Comparison of ENCODE assay signal across 8 mouse cellular contexts in the genomic region with DNA sequence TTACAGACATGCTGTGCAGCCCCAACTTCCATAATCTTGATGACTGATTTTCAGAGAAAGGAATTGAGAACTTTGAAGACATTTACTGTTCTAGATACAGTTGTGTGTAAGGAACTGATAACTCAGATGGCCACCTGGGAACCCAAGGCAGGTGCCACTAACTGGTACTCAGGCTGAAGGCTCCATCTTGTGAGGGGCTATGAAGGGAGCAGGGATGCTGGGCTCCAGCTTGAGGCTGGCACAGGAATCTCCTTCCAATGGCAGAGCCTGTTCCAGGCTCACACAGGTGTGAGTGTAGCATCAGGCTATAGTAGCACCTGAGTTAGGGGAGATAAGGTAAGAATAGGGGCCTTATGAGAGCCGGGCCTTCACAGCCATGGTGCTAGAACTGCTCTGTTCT. TPM values are rescaled to one million over a fixed set of nuclear protein-coding genes. Genes with fewer than 3 reads are reported as not detected.
DNase-seq lines count a peak whose midpoint lies in the region; ATAC-seq lines count a peak whose summit lies in the region.

No protein-coding gene starts in this region.

- no peak for ATAC-seq in heart, embryonic 14.5 days (ENCODE audit: insufficient number of reproducible peaks, insufficient read depth, low FRiP score, low read depth)
- ATAC-seq in hindbrain, embryonic 13.5 days (ENCODE audit: low FRiP score): no peak
- ATAC-seq in midbrain, embryonic 13.5 days: no peak

- DNase-seq in heart, adult 9 months (ENCODE audit: low spot score in 2 of 2): no peak
- peak; percentile 10 for DNase-seq in c-Kit-positive CD71-positive TER-119-positive erythroid progenitor cells, embryonic 14.5 days (ENCODE audit: low spot score)
- DNase-seq in layer of hippocampus, adult 8-10 months (ENCODE audit: low spot score in 2 of 2): no peak
- DNase-seq in frontal cortex, postnatal 14 days (ENCODE audit: low spot score in 2 of 2): no peak
- no peak for DNase-seq in urinary bladder, postnatal 10 days (ENCODE audit: low spot score)

- peak overlapping the region; percentile 85 to 88 for H3K4me3 ChIP-seq in heart, embryonic 14.5 days (ENCODE audit: control insufficient read depth in 1 of 2, insufficient read depth in 1 of 2, low read depth in 1 of 2, low read length in 2 of 2)
- H3K4me3 ChIP-seq in hindbrain, embryonic 13.5 days: peak overlapping the region; percentile 78
- H3K4me3 ChIP-seq in midbrain, embryonic 13.5 days (replicated peaks): peak overlapping the region; percentile 84

- no peaks in the 10 kb centered on the region for H3K27me3 ChIP-seq in heart, embryonic 14.5 days (ENCODE audit: control insufficient read depth, insufficient read depth, low read length)
- no peaks in the 10 kb centered on the region for H3K27me3 ChIP-seq in hindbrain, embryonic 13.5 days
- no peaks in the 10 kb centered on the region for H3K27me3 ChIP-seq in midbrain, embryonic 13.5 days

- H3K9me3 ChIP-seq in heart, embryonic 14.5 days (ENCODE audit: control insufficient read depth, low read length): no peaks in the 10 kb centered on the region
- no peaks in the 10 kb centered on the region for H3K9me3 ChIP-seq in hindbrain, embryonic 13.5 days
- H3K9me3 ChIP-seq in midbrain, embryonic 13.5 days: no peaks in the 10 kb centered on the region

- peak overlapping the region; percentile 90 for H3K4me2 ChIP-seq in heart, embryonic 14.5 days (ENCODE audit: low read length)
- H3K4me2 ChIP-seq in hindbrain, embryonic 13.5 days: peak overlapping the region; percentile 96
- peak overlapping the region; percentile 93 for H3K4me2 ChIP-seq in midbrain, embryonic 13.5 days (replicated peaks)

- 50% methylated on average over 1 of the region's 1 CpGs for WGBS in heart, embryonic 14.5 days
- WGBS in hindbrain, embryonic 13.5 days: 84% methylated on average over 1 of the region's 1 CpGs
- 73% methylated on average over 1 of the region's 1 CpGs for WGBS in midbrain, embryonic 13.5 days

- H3K9ac ChIP-seq in heart, embryonic 14.5 days (ENCODE audit: low read length): peak overlapping the region; percentile 100
- peak overlapping the region; percentile 21; the same call in 1 of the 2 replicates for H3K9ac ChIP-seq in hindbrain, embryonic 13.5 days
- peak overlapping the region; percentile 92 for H3K9ac ChIP-seq in midbrain, embryonic 13.5 days (replicated peaks)

- peak overlapping the region in 1 of 2 experiments; percentile 89; a peak in 1 of 4 replicates for H3K27ac ChIP-seq in heart, embryonic 14.5 days (replicated peaks in 1 of 2; ENCODE audit: control insufficient read depth in 1 of 2, insufficient read depth in 1 of 2, low read depth in 2 of 2, low read length in 2 of 2)
- H3K27ac ChIP-seq in hindbrain, embryonic 13.5 days: no peak overlapping the region
- H3K27ac ChIP-seq in midbrain, embryonic 13.5 days: no peak overlapping the region

- peaks cover 23 to 54% of the 10 kb centered on the region in 2 experiments for H3K4me1 ChIP-seq in heart, embryonic 14.5 days (ENCODE audit: control insufficient read depth in 2 of 2, insufficient read depth in 2 of 2, low read length in 2 of 2)
- H3K4me1 ChIP-seq in hindbrain, embryonic 13.5 days (replicated peaks): peaks cover 55% of the 10 kb centered on the region
- H3K4me1 ChIP-seq in midbrain, embryonic 13.5 days (replicated peaks): peaks cover 65% of the 10 kb centered on the region

- peaks cover 16% of the 10 kb centered on the region; the same call in 1 of the 2 replicates for H3K36me3 ChIP-seq in heart, embryonic 14.5 days (ENCODE audit: control insufficient read depth, insufficient read depth, low read length)
- H3K36me3 ChIP-seq in hindbrain, embryonic 13.5 days: no peaks in the 10 kb centered on the region
- H3K36me3 ChIP-seq in midbrain, embryonic 13.5 days: no peaks in the 10 kb centered on the region

RNA-seq across cellular contexts. Expression of gene Heg1, which starts 1.9 kb away (rescaled TPM):
- 40.5 and 40.9 TPM in 2 replicates for polyA plus RNA-seq in heart, embryonic 14.5 days (2014; fragmentation: Nextera tagmentation; extraction: Ambion mirVana)
- 10.2 and 10.6 TPM in 2 replicates for polyA plus RNA-seq in hindbrain, embryonic 13.5 days (2015; fragmentation: Nextera tagmentation; extraction: Ambion mirVana)
- 17.4 and 19.2 TPM in 2 replicates for polyA plus RNA-seq in midbrain, embryonic 13.5 days (2015; fragmentation: Nextera tagmentation; extraction: Ambion mirVana)
- 10 to 100 TPM; 27.2 to 29.3 (median 28.4) TPM for total RNA-seq in layer of hippocampus, adult 8-10 months (2022)

Comparison
In these comparisons a context has a peak if more than half of its experiments do, and no peak if none do; other contexts are left out.
1. H3K9ac ChIP-seq: peak in every context shown above with its lines; median percentile 100 in heart, embryonic 14.5 days; 92 in midbrain, embryonic 13.5 days; 21 in hindbrain, embryonic 13.5 days.